Mouse (Mus musculus): Measurements from ENCODE around the gene Pxdc1.

Gene Pxdc1

GRCm38 (mm10) chr13:34652353-34653241 is 689 bp downstream of the Pxdc1 start:
- in situ Hi-C loops (cut with MboI; ENCODE audit: low pct_unique_long_range_greater_than_20kb in 1 of 2, low sequenced_read_pairs in 2 of 2, unreplicated experiment in 1 of 2), result loop anchor here (5.0 to 10.0 kb wide), 2 partner anchors 212 to 225 kb away; partner anchors contain the start of gene Prpf4b (in 1 of the 2)

DNA sequence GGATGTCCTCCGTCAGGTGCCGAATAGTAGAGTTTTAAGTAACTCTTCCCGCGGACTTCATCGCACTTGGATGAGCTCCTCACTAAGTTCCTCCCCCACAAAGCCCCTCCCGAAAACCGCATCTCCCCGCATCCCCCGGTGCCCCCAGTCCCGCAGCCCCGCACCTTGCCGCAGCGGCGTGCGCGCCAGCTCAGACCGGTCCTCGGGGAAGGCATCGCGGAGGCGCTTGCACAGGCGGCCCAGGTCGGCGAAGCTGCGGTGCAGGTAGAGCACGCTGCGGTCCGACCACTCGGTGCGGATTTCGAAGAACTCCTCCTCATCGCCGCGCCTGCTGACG is 1.3 kb downstream of the Pxdc1 start:
- in situ Hi-C loops (cut with MboI; ENCODE audit: low pct_unique_long_range_greater_than_20kb in 1 of 2, low sequenced_read_pairs in 2 of 2, unreplicated experiment in 1 of 2), result loop anchor here (5.0 to 10.0 kb wide), 2 partner anchors 213 to 225 kb away; partner anchors contain the start of gene Prpf4b (in 1 of the 2)

DNA sequence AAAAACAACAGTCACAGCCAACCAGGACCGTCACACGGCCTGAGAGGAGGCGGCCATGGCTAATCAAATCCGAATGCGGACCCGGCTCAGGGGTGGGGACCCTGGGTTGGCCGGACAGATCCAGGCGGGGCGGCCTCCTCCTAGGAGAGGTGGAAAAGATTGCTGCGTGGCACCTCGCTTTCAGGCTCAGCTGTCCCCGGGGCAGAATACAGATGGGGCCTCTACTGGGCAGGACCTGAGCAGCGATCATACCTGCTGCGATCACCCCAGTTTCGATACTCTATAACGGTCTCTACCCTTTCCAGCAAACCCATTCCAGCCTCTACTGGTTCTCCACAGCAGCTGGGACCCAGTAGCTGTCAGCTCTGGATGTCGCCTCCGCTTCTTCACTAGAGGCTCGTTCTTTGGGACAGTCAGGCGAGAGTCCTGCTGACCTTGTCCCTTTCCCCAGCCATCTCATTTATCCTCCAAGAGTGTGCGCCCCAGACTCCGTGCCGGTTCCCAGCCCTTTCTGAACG is 1.8 kb downstream of the Pxdc1 start:
- in situ Hi-C loops (cut with MboI; ENCODE audit: low pct_unique_long_range_greater_than_20kb in 1 of 2, low sequenced_read_pairs in 2 of 2, unreplicated experiment in 1 of 2), result loop anchor here (5.0 to 10.0 kb wide), 2 partner anchors 213 to 226 kb away; partner anchors contain the start of gene Prpf4b (in 1 of the 2)

DNA sequence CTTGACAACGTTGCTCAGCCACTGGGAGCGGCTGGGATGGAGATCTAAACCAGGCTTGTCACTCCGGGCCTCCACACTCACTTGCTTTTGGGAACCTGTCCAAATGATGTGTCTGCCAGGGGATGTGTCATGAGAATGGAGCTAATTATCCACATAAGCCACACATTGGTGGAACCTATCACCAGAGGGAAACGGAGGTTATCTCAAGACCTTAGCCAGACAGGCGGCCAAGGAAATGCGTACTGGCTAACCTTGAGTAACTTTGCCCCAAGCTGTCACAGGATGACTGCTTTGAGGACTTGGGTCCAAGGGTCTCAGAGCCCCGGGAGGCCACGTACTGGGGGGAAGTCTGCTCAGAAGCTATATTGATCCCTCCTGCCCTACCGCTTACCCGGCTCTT is 2.3 kb downstream of the Pxdc1 start:
- in situ Hi-C loops (cut with MboI; ENCODE audit: low pct_unique_long_range_greater_than_20kb in 1 of 2, low sequenced_read_pairs in 2 of 2, unreplicated experiment in 1 of 2), result loop anchor here (5.0 to 10.0 kb wide), 2 partner anchors 214 to 226 kb away; partner anchors contain the start of gene Prpf4b (in 1 of the 2)

- in situ Hi-C loops (cut with MboI; ENCODE audit: low pct_unique_long_range_greater_than_20kb in 1 of 2, low sequenced_read_pairs in 2 of 2, unreplicated experiment in 1 of 2), result loop anchor here (5.0 to 10.0 kb wide), 2 partner anchors 214 to 227 kb away; partner anchors contain the start of gene Prpf4b (in 1 of the 2)
These were observed 2.9 kb downstream of the Pxdc1 start for GRCm38 (mm10) chr13:34650371-34650770.

DNA sequence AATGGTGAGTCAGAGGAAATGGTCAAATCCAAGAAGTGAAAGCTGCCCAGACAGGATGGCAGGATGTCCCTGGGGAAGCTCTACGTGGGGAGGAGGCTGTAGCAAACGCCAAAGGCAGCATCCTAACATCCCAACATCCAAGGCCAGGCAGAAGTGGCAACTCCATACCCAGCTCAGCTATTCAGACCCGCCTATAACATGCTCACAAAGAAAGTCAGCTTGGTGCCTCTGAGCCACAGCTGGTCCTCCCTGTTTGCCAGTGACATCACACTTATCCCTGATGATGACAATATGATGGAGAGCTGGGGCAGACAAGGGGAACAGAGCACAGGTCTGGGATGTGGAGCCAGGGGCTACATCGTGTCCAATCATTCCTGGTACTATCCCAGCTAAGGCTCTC is 5.5 kb downstream of the Pxdc1 start:
- in situ Hi-C loops (cut with MboI; ENCODE audit: low pct_unique_long_range_greater_than_20kb in 1 of 2, low sequenced_read_pairs in 2 of 2, unreplicated experiment in 1 of 2), result loop anchor here (25.0 kb wide), 1 partner anchor 610 kb away; the partner anchor contains the start of gene Bphl (in 2 of the 2)

DNA sequence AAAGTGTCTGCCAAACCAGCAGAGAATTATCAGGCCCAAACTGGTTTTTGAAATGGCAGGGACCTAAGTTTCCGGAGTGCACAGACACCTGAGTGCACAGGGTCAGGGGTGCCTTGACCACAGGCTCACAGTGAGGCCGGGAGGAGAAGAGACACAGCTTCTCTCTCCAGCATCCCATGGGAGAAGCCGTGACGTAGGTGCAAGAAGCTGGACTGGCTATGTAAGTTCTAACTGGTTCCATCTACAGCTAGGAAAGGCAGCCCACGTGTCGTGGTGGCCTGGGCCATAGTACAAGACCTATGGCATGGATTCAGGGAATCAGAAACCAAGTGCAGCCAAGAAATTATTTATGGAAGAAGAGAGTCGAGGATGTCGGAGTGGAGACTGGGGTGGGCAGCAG is 6.1 kb downstream of the Pxdc1 start:
- in situ Hi-C loops (cut with MboI; ENCODE audit: low pct_unique_long_range_greater_than_20kb in 1 of 2, low sequenced_read_pairs in 2 of 2, unreplicated experiment in 1 of 2), result loop anchor here (25.0 kb wide), 1 partner anchor 610 kb away; the partner anchor contains the start of gene Bphl (in 2 of the 2)

GRCm38 (mm10) chr13:34646240-34646750 is 7.0 kb downstream of the Pxdc1 start:
- in situ Hi-C loops (cut with MboI; ENCODE audit: low pct_unique_long_range_greater_than_20kb in 1 of 2, low sequenced_read_pairs in 2 of 2, unreplicated experiment in 1 of 2), result loop anchor here (25.0 kb wide), 1 partner anchor 609 kb away; the partner anchor contains the start of gene Bphl (in 2 of the 2)

- in situ Hi-C loops (cut with MboI; ENCODE audit: low pct_unique_long_range_greater_than_20kb in 1 of 2, low sequenced_read_pairs in 2 of 2, unreplicated experiment in 1 of 2), result loop anchor here (25.0 kb wide), 1 partner anchor 608 kb away; the partner anchor contains the start of gene Bphl (in 2 of the 2)
These were observed 7.8 kb downstream of the Pxdc1 start for GRCm38 (mm10) chr13:34645519-34645918.

GRCm38 (mm10) chr13:34644401-34644800 is 8.9 kb downstream of the Pxdc1 start:
- in situ Hi-C loops (cut with MboI; ENCODE audit: low pct_unique_long_range_greater_than_20kb in 1 of 2, low sequenced_read_pairs in 2 of 2, unreplicated experiment in 1 of 2), result loop anchor here (25.0 kb wide), 1 partner anchor 607 kb away; the partner anchor contains the start of gene Bphl (in 2 of the 2)

GRCm38 (mm10) chr13:34643926-34644325 is 9.4 kb downstream of the Pxdc1 start:
- in situ Hi-C loops (cut with MboI; ENCODE audit: low pct_unique_long_range_greater_than_20kb in 1 of 2, low sequenced_read_pairs in 2 of 2, unreplicated experiment in 1 of 2), result loop anchor here (25.0 kb wide), 1 partner anchor 607 kb away; the partner anchor contains the start of gene Bphl (in 2 of the 2)

DNA sequence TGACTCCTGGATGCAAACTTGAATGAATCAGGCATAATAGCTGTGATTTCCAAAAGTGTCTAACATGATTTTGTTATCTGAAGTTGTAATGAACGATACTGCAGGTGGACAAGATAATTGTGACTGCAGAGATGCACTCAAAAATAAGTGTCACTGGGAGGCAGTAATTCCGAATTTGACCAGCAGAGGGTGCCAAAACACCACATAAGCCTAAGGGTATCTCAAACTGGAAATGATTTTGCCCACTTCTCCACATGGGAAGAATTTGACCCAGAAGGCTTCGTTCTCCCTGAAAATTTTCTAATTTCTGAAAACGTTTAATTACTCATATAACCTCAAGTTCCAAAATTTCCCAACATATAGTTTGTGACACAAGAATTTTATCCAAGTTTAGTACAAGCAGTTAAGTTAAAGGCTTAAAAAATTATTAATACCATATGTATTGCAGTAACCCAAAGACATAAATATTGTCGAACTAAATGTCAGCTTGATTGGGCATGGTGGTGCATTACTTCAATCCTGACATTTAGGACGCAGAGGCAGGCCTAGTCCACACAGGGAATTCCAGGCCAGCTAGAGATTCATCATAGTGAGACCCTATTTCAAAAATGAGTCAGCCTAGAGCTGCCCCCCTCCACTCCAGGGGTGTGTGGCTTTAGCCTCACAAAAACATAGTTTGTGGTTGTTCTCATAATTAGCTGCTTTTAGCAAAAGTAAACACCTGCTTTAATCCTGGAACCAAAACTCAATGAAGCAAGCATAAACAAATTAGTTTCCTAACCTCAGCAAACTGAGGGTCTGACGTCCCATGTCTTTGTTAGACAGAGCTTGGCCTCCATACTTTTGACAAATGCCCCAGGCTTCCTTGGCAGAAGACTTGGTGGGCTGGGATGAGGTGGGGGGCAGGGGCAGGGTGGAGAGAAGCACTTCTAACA is 10.1 kb downstream of the Pxdc1 start:
- in situ Hi-C loops (cut with MboI; ENCODE audit: low pct_unique_long_range_greater_than_20kb in 1 of 2, low sequenced_read_pairs in 2 of 2, unreplicated experiment in 1 of 2), result loop anchor here (25.0 kb wide), 1 partner anchor 606 kb away; the partner anchor contains the start of gene Bphl (in 2 of the 2)

GRCm38 (mm10) chr13:34641066-34641465 is 12.2 kb downstream of the Pxdc1 start:
- in situ Hi-C loops (cut with MboI; ENCODE audit: low pct_unique_long_range_greater_than_20kb in 1 of 2, low sequenced_read_pairs in 2 of 2, unreplicated experiment in 1 of 2), result loop anchor here (25.0 kb wide), 1 partner anchor 604 kb away; the partner anchor contains the start of gene Bphl (in 2 of the 2)

DNA sequence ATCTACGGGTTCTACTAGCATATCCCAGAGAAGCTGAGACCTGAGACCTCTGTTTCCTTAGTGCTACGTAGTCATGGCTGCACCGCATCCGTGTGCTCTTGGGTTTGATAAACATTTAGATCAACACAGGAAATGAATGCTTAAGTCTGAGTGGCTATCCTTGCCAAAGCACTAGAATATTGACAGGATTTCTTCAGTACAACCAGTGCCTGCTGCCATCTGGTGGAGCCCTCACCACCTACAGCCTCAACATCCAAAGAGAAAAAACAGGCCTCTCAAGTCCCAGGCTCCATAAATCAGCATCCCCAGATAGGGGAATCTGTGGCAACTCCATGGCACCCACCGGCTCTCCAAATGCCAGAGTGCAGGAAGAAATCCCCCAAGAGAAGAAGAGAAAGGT is 17.3 kb downstream of the Pxdc1 start:
- in situ Hi-C loops (cut with MboI; ENCODE audit: low pct_unique_long_range_greater_than_20kb in 1 of 2, low sequenced_read_pairs in 2 of 2, unreplicated experiment in 1 of 2), result loop anchor here (10.0 to 25.0 kb wide), 3 partner anchors 441 to 599 kb away; partner anchors contain the start of gene Bphl (in 2 of the 2)

DNA sequence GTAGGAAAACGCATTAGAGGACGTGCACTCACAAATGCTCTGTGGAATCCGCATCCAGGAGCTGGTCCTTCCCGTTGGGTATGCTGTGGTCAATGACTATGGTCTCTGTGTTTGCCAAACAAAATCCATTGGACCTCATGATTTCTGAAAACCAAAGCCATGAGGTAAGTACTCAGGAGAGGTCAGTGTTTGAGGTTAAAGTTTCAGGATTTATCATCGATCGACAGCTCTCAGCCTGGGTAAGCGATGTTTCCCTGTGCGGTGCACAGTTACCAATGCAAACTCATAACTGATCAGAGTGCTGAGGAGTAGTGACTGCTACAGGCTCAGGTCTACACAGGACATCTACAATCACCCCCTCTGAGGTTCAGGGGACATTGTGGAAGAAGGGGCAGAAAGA is 23.0 kb downstream of the Pxdc1 start:
- in situ Hi-C loops (cut with MboI; ENCODE audit: low pct_unique_long_range_greater_than_20kb in 1 of 2, low sequenced_read_pairs in 2 of 2, unreplicated experiment in 1 of 2), result loop anchor here (10.0 to 25.0 kb wide), 3 partner anchors 436 to 593 kb away; partner anchors contain the start of gene Bphl (in 2 of the 2)

DNA sequence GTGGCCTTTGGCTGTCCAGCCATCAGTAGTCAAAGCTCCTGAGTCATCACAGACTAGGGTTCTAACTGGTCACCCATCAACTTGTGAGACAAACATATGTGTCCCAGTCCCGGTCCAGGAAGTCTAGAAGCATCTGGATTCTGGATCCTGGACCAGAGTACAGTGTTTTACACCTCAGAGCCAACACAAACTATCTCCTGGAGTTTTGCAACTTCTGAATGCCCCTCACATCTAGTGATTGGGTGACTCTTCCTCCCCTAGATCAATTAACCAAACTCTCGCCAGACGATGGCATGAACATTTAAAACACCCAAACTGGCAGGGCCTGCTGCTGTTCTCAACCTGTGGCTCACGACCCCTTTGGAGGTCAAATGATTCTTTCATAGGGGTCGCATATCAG is 23.5 kb downstream of the Pxdc1 start:
- in situ Hi-C loops (cut with MboI; ENCODE audit: low pct_unique_long_range_greater_than_20kb in 1 of 2, low sequenced_read_pairs in 2 of 2, unreplicated experiment in 1 of 2), result loop anchor here (10.0 to 25.0 kb wide), 3 partner anchors 435 to 592 kb away; partner anchors contain the start of gene Bphl (in 2 of the 2)

- in situ Hi-C loops (cut with MboI; ENCODE audit: low pct_unique_long_range_greater_than_20kb in 1 of 2, low sequenced_read_pairs in 2 of 2, unreplicated experiment in 1 of 2), result loop anchor here (25.0 kb wide), 1 partner anchor 590 kb away; the partner anchor contains the start of gene Bphl (in 2 of the 2)
These were observed 25.8 kb downstream of the Pxdc1 start for GRCm38 (mm10) chr13:34627446-34627845.
